Comparison of ENCODE assay signal across 8 mouse cellular contexts in the genomic region with DNA sequence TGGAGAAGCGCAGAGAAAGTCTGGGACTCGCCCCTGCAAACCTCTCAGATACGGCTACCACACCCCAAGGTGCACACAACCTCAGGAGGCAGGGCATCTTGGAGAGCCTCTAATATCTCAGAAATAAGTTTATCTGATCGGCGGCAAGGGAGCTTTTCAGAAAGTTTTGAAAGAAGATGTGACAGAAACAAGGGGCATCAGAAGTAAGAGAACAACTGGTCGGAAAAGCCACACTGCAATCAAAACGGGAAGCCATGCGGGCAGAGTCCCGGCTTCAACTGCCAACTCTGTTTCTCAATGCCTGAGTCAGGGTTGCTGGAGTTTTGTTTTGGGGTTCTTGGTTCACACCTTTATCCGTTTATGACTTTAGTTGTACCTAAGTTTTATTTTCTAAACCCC. TPM values are rescaled to one million over a fixed set of nuclear protein-coding genes. Genes with fewer than 3 reads are reported as not detected.
DNase-seq lines count a peak whose midpoint lies in the region; ATAC-seq and TF ChIP-seq lines count a peak whose summit lies in the region.

No protein-coding gene starts in this region.

- 45% methylated on average over 10 of the region's 10 CpGs for WGBS in kidney, adult 2 months
- 26% methylated on average over 10 of the region's 10 CpGs for WGBS in hindbrain, embryonic 14.5 days
- 23% methylated on average over 10 of the region's 10 CpGs for WGBS in midbrain, embryonic 11.5 days

- no peaks in the 10 kb centered on the region for H3K9me3 ChIP-seq in hindbrain, embryonic 14.5 days (ENCODE audit: control insufficient read depth, low read length)
- no peaks in the 10 kb centered on the region for H3K9me3 ChIP-seq in midbrain, embryonic 11.5 days (ENCODE audit: control insufficient read depth, low read length)

- DNase-seq in kidney, adult 2 months = no peak
- no peak for DNase-seq in kidney, postnatal 10 days
- DNase-seq in hindbrain, embryonic 14.5 days (ENCODE audit: low spot score) = no peak
- peak; percentile 85 for DNase-seq in midbrain, embryonic 11.5 days (ENCODE audit: low spot score, missing footprints)
- no peak for DNase-seq in layer of hippocampus, postnatal 36 days
- no peak for DNase-seq in cerebellum, postnatal 10 days
- DNase-seq in cerebellum, postnatal 25 days = no peak

- H3K36me3 ChIP-seq in kidney, adult 2 months (ENCODE audit: control insufficient read depth, insufficient read depth, low read length) = no peaks in the 10 kb centered on the region
- H3K36me3 ChIP-seq in hindbrain, embryonic 14.5 days (replicated peaks; ENCODE audit: control insufficient read depth, insufficient read depth) = no peaks in the 10 kb centered on the region
- no peaks in the 10 kb centered on the region for H3K36me3 ChIP-seq in midbrain, embryonic 11.5 days (ENCODE audit: control insufficient read depth, insufficient read depth, low read length)

- TF ChIP-seq CTCF in kidney, adult 2 months (conservative IDR thresholded peaks at IDR 0.05; ENCODE audit: insufficient read depth, insufficient read length, low read depth, low read length) = no peak
- TF ChIP-seq CTCF in bone marrow macrophage, adult 2 months (IDR thresholded peaks at IDR 0.05; ENCODE audit: low read depth, low read length) = no peak

- H3K27me3 ChIP-seq in kidney, adult 2 months (replicated peaks; ENCODE audit: control insufficient read depth, insufficient read depth, low read length) = no peaks in the 10 kb centered on the region
- H3K27me3 ChIP-seq in hindbrain, embryonic 14.5 days (ENCODE audit: control insufficient read depth, insufficient read depth, low read length) = peaks cover 34% of the 10 kb centered on the region
- H3K27me3 ChIP-seq in midbrain, embryonic 11.5 days (ENCODE audit: control insufficient read depth, insufficient read depth, low read length) = peaks cover 14% of the 10 kb centered on the region; the same call in 1 of the 2 replicates

- no peak for TF ChIP-seq POLR2A in kidney, adult 2 months (IDR thresholded peaks at IDR 0.05; ENCODE audit: low read depth, low read length)
- no peak for TF ChIP-seq POLR2A in bone marrow macrophage, adult 2 months (IDR thresholded peaks at IDR 0.05; ENCODE audit: borderline replicate concordance, low read depth, low read length)

- H3K27ac ChIP-seq in kidney, adult 2 months (ENCODE audit: insufficient read depth, low read depth, low read length) = peak overlapping the region; percentile 87
- peak overlapping the region; percentile 70 for H3K27ac ChIP-seq in bone marrow macrophage, adult 2 months (ENCODE audit: insufficient read depth, low read depth, low read length)
- no peak overlapping the region for H3K27ac ChIP-seq in hindbrain, embryonic 14.5 days
- no peak overlapping the region for H3K27ac ChIP-seq in midbrain, embryonic 11.5 days (ENCODE audit: low read depth, low read length)

- peak overlapping the region; percentile 58; the same call in 1 of the 2 replicates for H3K9ac ChIP-seq in hindbrain, embryonic 14.5 days
- H3K9ac ChIP-seq in midbrain, embryonic 11.5 days (ENCODE audit: low read length) = no peak overlapping the region

- ATAC-seq in hindbrain, embryonic 14.5 days (ENCODE audit: low FRiP score) = no peak
- ATAC-seq in midbrain, embryonic 11.5 days (ENCODE audit: low FRiP score) = 0 out of 2 replicates have a peak, but pooled peaks have one; percentile 3

- H3K4me3 ChIP-seq in kidney, adult 2 months (ENCODE audit: insufficient read depth, low read depth, low read length) = peak overlapping the region; percentile 82
- peak overlapping the region; percentile 72 for H3K4me3 ChIP-seq in bone marrow macrophage, adult 2 months (ENCODE audit: insufficient read depth, low read length)
- H3K4me3 ChIP-seq in hindbrain, embryonic 14.5 days (replicated peaks; ENCODE audit: low read length) = peak overlapping the region; percentile 57
- H3K4me3 ChIP-seq in midbrain, embryonic 11.5 days (ENCODE audit: low read depth, low read length) = peak overlapping the region; percentile 61

- H3K4me1 ChIP-seq in kidney, adult 2 months (ENCODE audit: control insufficient read depth, insufficient read depth, low read length) = peaks cover 5% of the 10 kb centered on the region; the same call in 1 of the 2 replicates
- H3K4me1 ChIP-seq in bone marrow macrophage, adult 2 months (ENCODE audit: control insufficient read depth, insufficient read depth, low read length) = peaks cover 32% of the 10 kb centered on the region
- H3K4me1 ChIP-seq in hindbrain, embryonic 14.5 days (replicated peaks; ENCODE audit: control insufficient read depth, insufficient read depth, low read length) = no peaks in the 10 kb centered on the region; the same call in 1 of the 2 replicates
- peaks cover 4% of the 10 kb centered on the region for H3K4me1 ChIP-seq in midbrain, embryonic 11.5 days (ENCODE audit: control insufficient read depth, insufficient read depth, low read length)

- H3K4me2 ChIP-seq in hindbrain, embryonic 14.5 days (replicated peaks) = peak overlapping the region; percentile 100
- peak overlapping the region; percentile 98 for H3K4me2 ChIP-seq in midbrain, embryonic 11.5 days

RNA-seq across cellular contexts. Expression of gene Rcsd1, which starts 2.3 kb away (rescaled TPM):
- 11.7 and 15.6 TPM in 2 replicates for polyA plus RNA-seq in kidney, adult 2 months (2012; rRNA removed)
- 59.7 and 60.3 TPM in 2 replicates for polyA plus RNA-seq in bone marrow macrophage, adult 2 months (2012; ENCODE audit: insufficient read depth, insufficient read length, missing spikeins)
- polyA plus RNA-seq in hindbrain, embryonic 14.5 days (2014; fragmentation: Nextera tagmentation; extraction: Ambion mirVana) = 6.0 and 8.4 TPM in 2 replicates
- polyA plus RNA-seq in midbrain, embryonic 11.5 days (2014; fragmentation: Nextera tagmentation; extraction: Ambion mirVana) = 5.9 and 6.6 TPM in 2 replicates
- 1 to 10 TPM; 3.7 to 4.8 TPM for total RNA-seq in layer of hippocampus, postnatal 36 days (2021)

RNA-seq across cellular contexts. Expression of gene Creg1, which starts 56.3 kb away (rescaled TPM):
- polyA plus RNA-seq in kidney, adult 2 months (2012; rRNA removed) = 86.9 and 89.7 TPM in 2 replicates
- 889 and 906 TPM in 2 replicates for polyA plus RNA-seq in bone marrow macrophage, adult 2 months (2012; ENCODE audit: insufficient read depth, insufficient read length, missing spikeins)
- polyA plus RNA-seq in hindbrain, embryonic 14.5 days (2014; fragmentation: Nextera tagmentation; extraction: Ambion mirVana) = 35.2 and 36.5 TPM in 2 replicates
- polyA plus RNA-seq in midbrain, embryonic 11.5 days (2014; fragmentation: Nextera tagmentation; extraction: Ambion mirVana) = 37.4 and 43.4 TPM in 2 replicates
- 10 to 100 TPM; 21.3 to 35.2 TPM for total RNA-seq in layer of hippocampus, postnatal 36 days (2021)

Comparison
In these comparisons a context has a peak if more than half of its experiments do, and no peak if none do; other contexts are left out.
1. H3K27ac ChIP-seq: peak in kidney, adult 2 months (single experiment) and bone marrow macrophage, adult 2 months (single experiment); none in hindbrain, embryonic 14.5 days (single experiment) and midbrain, embryonic 11.5 days (single experiment).
2. Peak in every context shown above with its lines, with median percentiles within 50 percentile points of each other: H3K4me3 ChIP-seq.